Comparison of ENCODE assay signal across 8 mouse cellular contexts in the genomic region with DNA sequence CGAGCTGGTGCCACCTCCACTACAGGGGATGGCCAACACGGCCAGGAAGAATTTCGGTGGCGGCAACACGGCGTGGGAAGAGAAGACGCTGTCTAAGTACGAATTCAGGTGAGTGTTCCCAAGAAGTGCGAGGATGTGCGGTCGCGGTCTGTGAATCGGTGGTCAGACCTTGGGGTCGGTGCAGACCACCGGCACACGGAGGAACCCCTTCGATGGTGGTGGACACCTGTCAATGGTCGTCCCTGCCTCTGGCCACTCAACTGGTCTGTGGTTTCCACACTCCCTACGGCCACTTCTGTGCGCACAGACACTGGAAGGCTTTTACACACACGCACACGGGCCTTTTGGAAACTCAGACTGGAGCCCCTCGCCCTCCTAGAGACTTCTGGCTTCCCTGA. TPM values are rescaled to one million over a fixed set of nuclear protein-coding genes. Genes with fewer than 3 reads are reported as not detected.
DNase-seq lines count a peak whose midpoint lies in the region; ATAC-seq lines count a peak whose summit lies in the region.

No protein-coding gene starts in this region.

- ATAC-seq in kidney, embryonic 16.5 days (ENCODE audit: low FRiP score, low TSS enrichment), result no peak
- ATAC-seq in hindbrain, embryonic 11.5 days (ENCODE audit: low FRiP score), result no peak; the same call in 1 of the 2 replicates
- ATAC-seq in midbrain, embryonic 13.5 days, result 0 out of 2 replicates have a peak, but pooled peaks have one; percentile 0
- no peak for ATAC-seq in erythroid progenitor cell, adult 5-6 weeks (replicated peaks; ENCODE audit: low FRiP score, poor library complexity, severe bottlenecking)

- no peaks in the 10 kb centered on the region for H3K27me3 ChIP-seq in kidney, embryonic 16.5 days (ENCODE audit: insufficient read depth, low read length)
- H3K27me3 ChIP-seq in hindbrain, embryonic 11.5 days (ENCODE audit: control insufficient read depth, insufficient read depth, low read length), result no peaks in the 10 kb centered on the region
- no peaks in the 10 kb centered on the region for H3K27me3 ChIP-seq in midbrain, embryonic 13.5 days

- no peaks in the 10 kb centered on the region for H3K9me3 ChIP-seq in kidney, embryonic 16.5 days (ENCODE audit: low read length)
- no peaks in the 10 kb centered on the region for H3K9me3 ChIP-seq in hindbrain, embryonic 11.5 days (ENCODE audit: control insufficient read depth, low read length)
- H3K9me3 ChIP-seq in midbrain, embryonic 13.5 days, result no peaks in the 10 kb centered on the region

- H3K4me2 ChIP-seq in kidney, embryonic 16.5 days (replicated peaks; ENCODE audit: low read depth, low read length), result peak overlapping the region; percentile 93
- H3K4me2 ChIP-seq in hindbrain, embryonic 11.5 days (replicated peaks; ENCODE audit: low read depth, low read length), result peak overlapping the region; percentile 91
- peak overlapping the region; percentile 90 for H3K4me2 ChIP-seq in midbrain, embryonic 13.5 days (replicated peaks)

- H3K4me1 ChIP-seq in kidney, embryonic 16.5 days (ENCODE audit: insufficient read depth, low read length), result peaks cover 15% of the 10 kb centered on the region
- peaks cover 5% of the 10 kb centered on the region for H3K4me1 ChIP-seq in hindbrain, embryonic 11.5 days (replicated peaks; ENCODE audit: control insufficient read depth, insufficient read depth, low read length)
- H3K4me1 ChIP-seq in midbrain, embryonic 13.5 days (replicated peaks), result peaks cover 27% of the 10 kb centered on the region

- under 1% methylated on average over 23 of the region's 23 CpGs for WGBS in kidney, embryonic 16.5 days
- WGBS in hindbrain, embryonic 11.5 days, result 2% methylated on average over 23 of the region's 23 CpGs
- 1% methylated on average over 23 of the region's 23 CpGs for WGBS in midbrain, embryonic 13.5 days

- 0 out of 2 replicates have a peak overlapping the region, but pooled peaks have one; percentile 48 for H3K27ac ChIP-seq in kidney, embryonic 16.5 days (ENCODE audit: low read length)
- 0 out of 2 replicates have a peak overlapping the region, but pooled peaks have one; percentile 30 for H3K27ac ChIP-seq in hindbrain, embryonic 11.5 days (ENCODE audit: low read depth, low read length)
- peak overlapping the region; percentile 45 for H3K27ac ChIP-seq in midbrain, embryonic 13.5 days

- DNase-seq in kidney, postnatal 10 days, result no peak
- DNase-seq in R1 (ENCODE audit: low read depth, low spot score), result peak; percentile 27
- no peak for DNase-seq in hindbrain, embryonic 11.5 days (ENCODE audit: low spot score)
- DNase-seq in adrenal gland, postnatal 4 days (ENCODE audit: low spot score in 2 of 2), result no peak
- no peak for DNase-seq in adrenal gland, adult (ENCODE audit: inconsistent age in 2 of 2, low spot score in 1 of 2)

- peaks cover 36% of the 10 kb centered on the region for H3K36me3 ChIP-seq in kidney, embryonic 16.5 days (ENCODE audit: insufficient read depth, low read length)
- peaks cover 6% of the 10 kb centered on the region; the same call in 1 of the 2 replicates for H3K36me3 ChIP-seq in hindbrain, embryonic 11.5 days (ENCODE audit: control insufficient read depth, insufficient read depth, low read length)
- peaks cover 49% of the 10 kb centered on the region for H3K36me3 ChIP-seq in midbrain, embryonic 13.5 days

- H3K4me3 ChIP-seq in kidney, embryonic 16.5 days (ENCODE audit: low read length), result peak overlapping the region; percentile 91
- peak overlapping the region; percentile 88 for H3K4me3 ChIP-seq in hindbrain, embryonic 11.5 days (ENCODE audit: low read depth, low read length)
- H3K4me3 ChIP-seq in midbrain, embryonic 13.5 days (replicated peaks), result peak overlapping the region; percentile 88

- H3K9ac ChIP-seq in kidney, embryonic 16.5 days (replicated peaks; ENCODE audit: low read length), result peak overlapping the region; percentile 85
- H3K9ac ChIP-seq in hindbrain, embryonic 11.5 days (ENCODE audit: low read depth, low read length), result peak overlapping the region; percentile 81
- H3K9ac ChIP-seq in midbrain, embryonic 13.5 days (replicated peaks), result peak overlapping the region; percentile 83

RNA-seq across cellular contexts. Expression of gene Creld2, which starts 0.5 kb away (rescaled TPM):
- 118 and 133 TPM in 2 replicates for polyA plus RNA-seq in kidney, embryonic 16.5 days (2015; fragmentation: Nextera tagmentation; extraction: Ambion mirVana)
- polyA plus RNA-seq in hindbrain, embryonic 11.5 days (2014; fragmentation: Nextera tagmentation; extraction: Ambion mirVana), result 85.3 and 89.5 TPM in 2 replicates
- 55.7 and 56.2 TPM in 2 replicates for polyA plus RNA-seq in midbrain, embryonic 13.5 days (2015; fragmentation: Nextera tagmentation; extraction: Ambion mirVana)
- total RNA-seq in adrenal gland, postnatal 4 days (2021), result 10 to 100 TPM; 28.0 to 36.1 TPM
- total RNA-seq in erythroid progenitor cell, adult 5-6 weeks (2015; ENCODE audit: low replicate concordance), result 19.8 and 26.4 TPM in 2 replicates
- 24.8 and 41.9 TPM in 2 replicates for total RNA-seq in erythroid progenitor cell, adult 5-6 weeks (2017; ENCODE audit: low replicate concordance)

RNA-seq across cellular contexts. Expression of gene Alg12, which starts 0.8 kb away (rescaled TPM):
- 15.7 and 16.9 TPM in 2 replicates for polyA plus RNA-seq in kidney, embryonic 16.5 days (2015; fragmentation: Nextera tagmentation; extraction: Ambion mirVana)
- polyA plus RNA-seq in hindbrain, embryonic 11.5 days (2014; fragmentation: Nextera tagmentation; extraction: Ambion mirVana), result 10.6 and 11.5 TPM in 2 replicates
- polyA plus RNA-seq in midbrain, embryonic 13.5 days (2015; fragmentation: Nextera tagmentation; extraction: Ambion mirVana), result 7.4 and 7.5 TPM in 2 replicates
- 10 to 100 TPM; 15.8 to 16.6 TPM for total RNA-seq in adrenal gland, postnatal 4 days (2021)
- total RNA-seq in erythroid progenitor cell, adult 5-6 weeks (2015; ENCODE audit: low replicate concordance), result 5.0 and 5.4 TPM in 2 replicates
- 1.2 and 2.4 TPM in 2 replicates for total RNA-seq in erythroid progenitor cell, adult 5-6 weeks (2017; ENCODE audit: low replicate concordance)

RNA-seq across cellular contexts. Expression of gene Pim3, which starts 42.1 kb away (rescaled TPM):
- polyA plus RNA-seq in kidney, embryonic 16.5 days (2015; fragmentation: Nextera tagmentation; extraction: Ambion mirVana), result 59.6 and 77.7 TPM in 2 replicates
- 31.6 and 35.6 TPM in 2 replicates for polyA plus RNA-seq in hindbrain, embryonic 11.5 days (2014; fragmentation: Nextera tagmentation; extraction: Ambion mirVana)
- 42.0 and 47.6 TPM in 2 replicates for polyA plus RNA-seq in midbrain, embryonic 13.5 days (2015; fragmentation: Nextera tagmentation; extraction: Ambion mirVana)
- total RNA-seq in adrenal gland, postnatal 4 days (2021), result 10 to 100 TPM; 45.9 to 48.8 TPM
- 0.72 and 1.3 TPM in 2 replicates for total RNA-seq in erythroid progenitor cell, adult 5-6 weeks (2015; ENCODE audit: low replicate concordance)
- 0.68 and 1.5 TPM in 2 replicates for total RNA-seq in erythroid progenitor cell, adult 5-6 weeks (2017; ENCODE audit: low replicate concordance)
